Mouse (Mus musculus) heart, embryonic 15.5 days (tissue): Measurements from ENCODE around the gene Esd. TPM values are rescaled to one million over a fixed set of nuclear protein-coding genes. Genes with fewer than 3 reads are reported as not detected.
A peak's percentile ranks its signal among the peaks of the same experiment; 100 is the strongest.

Experiments used
- ATAC-seq: fragments of 200-750 bp; cut with Nextera tagmentation; replicated peaks from 2 replicates; pipeline ENCODE4 v1.8.0; 2017; ENCODE audit warnings: low read depth, moderate TSS enrichment; ENCODE audit not compliant: insufficient number of reproducible peaks, insufficient read depth, low FRiP score
- H3K27ac ChIP-seq: fragments of 300-500 bp; sonication (generic); 2 replicates; pipeline ENCODE4 v1.5.1; 2015; ENCODE audit warnings: mild to moderate bottlenecking, inconsistent platforms
- H3K27me3 ChIP-seq: fragments of 300-500 bp; sonication (generic); 2 replicates; pipeline ENCODE4 v1.6.1; 2015; ENCODE audit warnings: inconsistent platforms
- H3K36me3 ChIP-seq: fragments of 300-500 bp; sonication (generic); 2 replicates; pipeline ENCODE4 v1.6.1; 2015; ENCODE audit warnings: mild to moderate bottlenecking, inconsistent platforms
- H3K4me1 ChIP-seq: fragments of 300-500 bp; sonication (generic); replicated peaks from 2 replicates; pipeline ENCODE4 v1.6.1; 2015; ENCODE audit warnings: inconsistent platforms
- H3K4me2 ChIP-seq: fragments of 300-500 bp; sonication (generic); 2 replicates; pipeline ENCODE4 v1.6.1; 2015; ENCODE audit warnings: inconsistent platforms, mild to moderate bottlenecking, moderate library complexity
- H3K4me3 ChIP-seq: fragments of 300-500 bp; sonication (generic); 2 replicates; pipeline ENCODE4 v1.5.1; 2015; ENCODE audit warnings: mild to moderate bottlenecking, inconsistent platforms
- H3K9ac ChIP-seq: fragments of 300-500 bp; sonication (generic); 2 replicates; pipeline ENCODE4 v1.6.1; 2015; ENCODE audit warnings: mild to moderate bottlenecking, inconsistent platforms
- H3K9me3 ChIP-seq: fragments of 300-500 bp; sonication (generic); replicated peaks from 2 replicates; pipeline ENCODE4 v1.6.1; 2016; ENCODE audit warnings: inconsistent platforms
- WGBS: fragments of 180-500 bp; shearing (Covaris S2); methylation state at CpG from one replicate; pipeline ENCODE4 v1.1.7; 2015; ENCODE audit warnings: mixed read lengths; 5-methylcytosine and 5-hydroxymethylcytosine counted together
- polyA plus RNA-seq: library from polyadenylated mRNA; unstranded; fragments of >200 nt; fragmentation: Nextera tagmentation; extraction: Ambion mirVana; gene quantifications from 2 replicates; pipeline ENCODE4 v1.2.1, GENCODE M21; 2015

Esd gene
- polyA plus RNA-seq, 1 experiment from 2014 or later = 254 TPM

DNA sequence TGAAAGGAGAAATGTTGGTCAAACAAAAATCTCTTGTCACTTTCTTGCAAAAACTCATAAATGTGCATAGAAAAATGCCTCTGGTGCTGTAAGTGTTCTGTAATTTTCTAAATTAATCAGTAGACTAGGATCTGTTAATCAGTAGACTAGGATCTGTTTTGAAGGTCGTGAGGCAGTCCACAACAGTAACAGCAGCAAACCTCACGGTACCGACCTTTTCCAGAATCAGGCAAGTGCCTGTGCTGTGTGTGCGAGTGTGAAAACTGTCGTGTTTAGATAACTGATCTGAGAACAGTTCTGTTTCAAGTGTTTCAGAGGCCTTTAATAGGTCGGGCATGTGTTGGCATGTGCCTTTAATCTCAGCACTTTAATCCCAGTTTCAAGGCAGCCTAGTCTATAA lies 3.4 kb downstream of the Esd start:
- Histone ChIP-seq H3K9ac (no peak overlapping the region), H3K4me1 (peaks cover 17% of the 10 kb centered on the region), H3K4me3 (no peak overlapping the region), H3K27me3 (no peaks in the 10 kb centered on the region), H3K4me2 (no peak overlapping the region), H3K27ac (no peak overlapping the region), H3K36me3 (peaks cover 33% of the 10 kb centered on the region), H3K9me3 (no peaks in the 10 kb centered on the region)
- whole genome bisulfite sequencing = 37% methylated on average over 6 of the region's 6 CpGs
- ATAC-seq = no peak

DNA sequence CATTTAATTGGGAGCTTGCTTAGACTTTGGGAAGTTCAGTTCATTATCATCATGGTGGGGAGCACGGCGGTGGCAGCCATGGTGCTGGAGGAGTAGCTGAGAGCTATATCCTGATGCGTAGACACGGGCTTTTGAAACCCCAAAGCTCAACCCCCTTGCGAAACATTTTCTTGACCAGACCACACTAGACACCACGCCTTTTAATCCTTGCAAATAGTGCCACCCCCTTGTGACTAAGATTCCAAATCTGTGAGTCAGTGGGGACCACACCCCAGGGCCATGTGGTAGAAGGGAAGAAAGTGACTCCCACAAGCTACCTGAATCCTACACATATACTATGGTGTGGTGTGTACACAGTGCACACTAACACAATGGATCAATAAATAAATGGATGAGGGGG lies 4.8 kb downstream of the Esd start:
- H3K4me2 ChIP-seq = no peak overlapping the region

DNA sequence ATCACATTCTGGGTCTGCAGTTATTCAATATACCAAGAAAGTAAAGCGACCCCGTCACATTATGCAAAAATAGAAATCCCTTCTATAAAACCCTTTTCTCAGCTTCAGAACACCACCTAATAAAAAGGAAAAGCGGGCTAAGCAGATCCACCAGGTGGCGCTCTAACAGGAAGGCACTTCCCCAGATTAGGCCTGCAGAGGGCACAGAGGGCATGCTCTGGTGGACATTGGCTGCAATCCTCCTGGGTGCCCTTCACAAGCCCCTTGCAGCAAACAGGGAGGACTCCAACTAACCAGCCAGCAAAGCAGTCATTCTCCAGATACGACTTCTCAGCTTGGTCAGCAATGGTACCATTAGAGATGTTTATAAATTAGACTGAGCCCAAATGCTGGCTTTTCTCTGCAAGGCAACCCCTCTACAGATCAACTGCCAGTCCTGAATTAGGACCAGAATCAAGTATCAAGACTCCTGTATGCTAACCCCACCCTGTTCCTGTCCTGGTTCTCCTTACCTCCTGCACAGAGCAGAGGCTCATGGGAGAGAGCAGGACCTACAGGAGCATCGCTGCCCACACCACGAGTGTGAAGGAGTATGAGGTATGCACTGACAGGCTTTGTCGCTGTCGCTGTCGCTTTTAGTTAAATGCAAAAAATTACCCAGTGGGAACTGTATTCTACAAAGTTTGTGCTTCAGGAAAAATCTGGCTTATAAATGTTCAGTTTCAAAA lies 32.3 kb downstream of the Esd start:
- H3K27ac ChIP-seq = peak overlapping the region; percentile 35; the same call in 1 of the 2 replicates
- WGBS = 53% methylated on average over 10 of the region's 10 CpGs
- ATAC-seq = no peak

More for the DNA sequence above, 4.8 kb downstream of the Esd start:
- Histone ChIP-seq H3K27me3 (no peaks in the 10 kb centered on the region), H3K9ac (no peak overlapping the region), H3K4me1 (peaks cover 14% of the 10 kb centered on the region), H3K27ac (no peak overlapping the region), H3K36me3 (peaks cover 45% of the 10 kb centered on the region), H3K4me3 (no peak overlapping the region), H3K9me3 (no peaks in the 10 kb centered on the region)
- 96% methylated on average over 6 of the region's 6 CpGs for WGBS
- no peak for ATAC-seq

DNA sequence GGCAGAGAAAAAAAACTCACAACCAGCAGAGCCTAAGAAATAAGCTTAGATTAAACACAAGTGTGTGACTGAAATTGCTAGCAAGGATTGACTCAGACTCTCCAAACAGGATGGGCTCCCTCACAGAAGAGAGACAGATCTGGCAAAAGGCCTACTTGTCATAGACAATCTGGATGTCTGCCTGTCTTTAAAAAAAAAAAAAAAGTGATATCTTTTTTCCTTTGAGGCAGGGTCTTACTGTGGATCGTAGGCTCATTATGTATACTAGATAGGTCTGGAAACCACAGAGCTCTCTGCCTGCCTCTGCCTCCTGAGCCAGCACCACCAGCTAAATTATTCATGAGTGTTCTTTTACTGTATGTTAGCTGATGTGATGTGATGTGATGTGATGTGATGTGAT lies 35.8 kb downstream of the Esd start:
- Histone ChIP-seq H3K9me3 (no peaks in the 10 kb centered on the region), H3K27ac (no peak overlapping the region), H3K4me2 (no peak overlapping the region), H3K4me3 (no peak overlapping the region), H3K4me1 (peaks cover 11% of the 10 kb centered on the region; the same call in 1 of the 2 replicates), H3K36me3 (peaks cover 26% of the 10 kb centered on the region), H3K27me3 (no peaks in the 10 kb centered on the region), H3K9ac (no peak overlapping the region)
- WGBS = 58% methylated on average over 1 of the region's 1 CpGs
- no peak for ATAC-seq

More for the DNA sequence above, 32.3 kb downstream of the Esd start:
- Histone ChIP-seq H3K9ac (no peak overlapping the region), H3K27me3 (no peaks in the 10 kb centered on the region), H3K9me3 (no peaks in the 10 kb centered on the region), H3K36me3 (peaks cover 8% of the 10 kb centered on the region; the same call in 1 of the 2 replicates), H3K4me2 (no peak overlapping the region), H3K4me3 (no peak overlapping the region), H3K4me1 (peaks cover 11% of the 10 kb centered on the region; the same call in 1 of the 2 replicates)

DNA sequence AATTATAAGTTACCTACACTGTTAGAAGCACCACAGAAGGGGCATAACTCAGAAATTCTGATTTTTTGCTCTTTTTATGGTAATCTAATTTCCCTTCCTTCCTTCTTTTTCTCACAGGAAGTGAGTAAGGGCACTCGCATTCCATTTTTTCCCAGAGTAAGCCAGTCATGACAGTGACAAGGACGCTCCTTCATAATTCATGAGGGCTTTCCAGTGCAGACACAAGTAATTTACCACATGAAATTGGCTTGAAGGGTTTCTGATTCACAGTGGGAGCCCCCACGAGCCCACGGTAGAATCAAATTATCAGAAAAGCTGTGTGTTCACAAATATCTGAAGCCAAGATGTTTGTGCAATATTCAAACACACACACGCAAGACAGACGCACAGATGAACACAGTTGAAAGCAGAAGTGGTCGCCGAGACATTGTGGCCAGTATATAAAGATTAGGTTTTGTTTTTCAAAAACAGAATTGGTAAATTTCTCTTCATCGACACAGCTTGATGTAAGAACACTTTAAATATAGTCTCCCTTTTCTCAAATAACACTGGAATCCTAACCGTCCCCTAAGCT lies 42.0 kb downstream of the Esd start:
- H3K4me3 ChIP-seq = no peak overlapping the region
- H3K4me1 ChIP-seq = no peaks in the 10 kb centered on the region
- no peaks in the 10 kb centered on the region for H3K9me3 ChIP-seq
- no peak overlapping the region for H3K9ac ChIP-seq
- no peaks in the 10 kb centered on the region for H3K27me3 ChIP-seq
- no peak overlapping the region for H3K27ac ChIP-seq
- no peak overlapping the region for H3K4me2 ChIP-seq
- H3K36me3 ChIP-seq = peaks cover 20% of the 10 kb centered on the region
- 85% methylated on average over 10 of the region's 10 CpGs for WGBS
- ATAC-seq = no peak

DNA sequence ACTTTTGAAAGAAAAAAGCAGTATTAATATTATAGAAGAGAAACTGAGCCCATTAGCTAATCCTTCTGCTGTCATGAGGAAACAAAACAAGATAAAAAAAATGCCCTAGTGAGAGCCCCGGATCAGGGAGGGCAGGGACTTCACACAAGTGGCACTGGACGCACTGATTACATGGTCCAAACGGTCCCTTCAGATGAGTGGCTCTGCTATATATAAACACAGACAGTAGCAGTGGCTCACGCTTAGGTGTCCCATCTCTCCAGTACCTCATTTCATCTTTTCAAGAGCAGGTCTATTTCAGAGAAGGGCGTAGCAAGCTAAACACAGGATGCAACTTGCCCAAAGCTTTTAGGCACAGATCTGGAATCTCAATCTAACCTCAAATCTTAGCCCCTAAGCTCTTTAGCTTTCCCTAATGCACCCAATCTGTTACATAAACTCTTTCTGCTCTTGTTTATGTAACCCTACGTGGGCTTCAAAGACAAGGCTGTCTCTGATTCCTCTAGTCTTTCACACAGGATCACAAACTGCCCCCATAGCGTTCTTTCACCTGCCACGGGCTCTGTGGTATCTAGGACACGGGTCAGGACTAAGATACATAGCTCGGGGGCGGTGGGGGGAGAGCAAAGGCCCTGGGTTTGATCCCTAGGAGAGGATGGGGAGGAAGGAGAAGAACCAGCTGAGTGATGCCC lies 52.3 kb downstream of the Esd start:
- Histone ChIP-seq H3K36me3 (peaks cover 22% of the 10 kb centered on the region), H3K4me2 (no peak overlapping the region), H3K9me3 (no peaks in the 10 kb centered on the region), H3K4me1 (0 out of 2 replicates have a peak, but pooled peaks cover 7% of the 10 kb centered on the region), H3K9ac (no peak overlapping the region), H3K27ac (0 out of 2 replicates have a peak overlapping the region, but pooled peaks have one; percentile 11), H3K4me3 (no peak overlapping the region), H3K27me3 (no peaks in the 10 kb centered on the region)
- 61% methylated on average over 11 of the region's 11 CpGs for WGBS
- ATAC-seq = no peak

DNA sequence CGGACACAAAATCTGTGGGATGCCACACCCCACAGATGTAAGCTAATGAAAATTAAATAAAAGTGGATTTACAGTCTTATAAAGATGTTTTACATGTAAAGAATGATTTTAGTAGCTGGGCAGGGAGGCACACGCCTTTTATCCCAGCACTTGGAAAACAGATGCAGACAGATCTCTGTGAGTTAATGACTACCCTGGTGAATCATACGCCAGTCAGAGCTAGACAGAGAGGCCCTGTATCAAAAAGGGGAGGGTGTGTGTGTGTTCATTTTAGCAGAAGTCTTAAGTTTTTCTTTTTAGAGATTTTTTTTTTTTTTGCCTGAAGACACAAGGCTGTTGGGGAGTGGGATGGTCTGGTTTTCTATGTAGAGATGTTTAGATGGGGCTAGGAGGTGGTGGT lies 55.6 kb downstream of the Esd start:
- Histone ChIP-seq H3K4me3 (no peak overlapping the region), H3K4me1 (0 out of 2 replicates have a peak, but pooled peaks cover 7% of the 10 kb centered on the region), H3K36me3 (peaks cover 24% of the 10 kb centered on the region), H3K4me2 (no peak overlapping the region), H3K27ac (no peak overlapping the region), H3K27me3 (no peaks in the 10 kb centered on the region), H3K9me3 (no peaks in the 10 kb centered on the region), H3K9ac (no peak overlapping the region)
- 89% methylated on average over 3 of the region's 3 CpGs for WGBS
- no peak for ATAC-seq

DNA sequence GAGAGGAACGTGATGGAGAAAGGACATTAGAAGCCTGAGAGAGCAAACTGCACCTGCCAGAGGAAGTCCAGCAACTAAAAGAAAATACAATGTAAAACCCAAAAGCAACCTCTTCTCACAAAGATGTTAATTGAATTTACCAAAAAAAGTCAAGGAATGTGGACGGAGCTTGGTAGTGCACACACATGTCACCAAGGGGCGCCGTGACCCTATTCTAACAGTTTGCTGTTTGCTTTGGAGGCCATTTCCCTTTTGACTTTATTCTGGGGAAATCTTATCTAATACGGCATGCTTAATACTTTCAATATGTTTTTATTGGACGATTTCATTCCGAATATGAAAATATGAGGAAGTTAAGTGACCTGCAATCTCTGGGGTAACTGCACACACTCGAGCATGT lies 56.7 kb downstream of the Esd start:
- 73% methylated on average over 8 of the region's 8 CpGs for WGBS
- Histone ChIP-seq H3K4me1 (0 out of 2 replicates have a peak, but pooled peaks cover 7% of the 10 kb centered on the region), H3K4me3 (no peak overlapping the region), H3K36me3 (peaks cover 21% of the 10 kb centered on the region), H3K4me2 (no peak overlapping the region), H3K9ac (no peak overlapping the region), H3K9me3 (no peaks in the 10 kb centered on the region), H3K27me3 (no peaks in the 10 kb centered on the region), H3K27ac (no peak overlapping the region)
- ATAC-seq = no peak

DNA sequence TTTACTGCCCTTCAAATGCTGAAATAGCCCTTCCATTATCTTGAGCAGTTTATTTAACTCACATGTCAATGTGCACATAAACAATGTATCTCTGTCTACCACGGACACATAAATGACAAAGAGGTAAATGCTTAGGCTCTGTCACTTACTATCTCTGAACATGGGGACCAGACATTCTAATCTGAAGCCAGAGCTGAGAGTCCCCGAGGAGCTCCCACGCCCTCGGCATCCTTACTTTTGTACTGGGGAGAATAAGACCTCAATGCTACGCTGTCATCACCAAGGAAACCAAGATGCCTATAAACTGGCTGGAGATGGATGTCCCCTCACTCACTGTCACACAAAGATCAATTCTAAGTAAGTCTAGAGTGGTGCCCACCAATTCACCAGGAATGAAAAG lies 58.4 kb downstream of the Esd start:
- Histone ChIP-seq H3K27ac (no peak overlapping the region), H3K9me3 (no peaks in the 10 kb centered on the region), H3K27me3 (no peaks in the 10 kb centered on the region), H3K4me1 (peaks cover 7% of the 10 kb centered on the region; the same call in 1 of the 2 replicates), H3K4me2 (no peak overlapping the region), H3K4me3 (no peak overlapping the region), H3K9ac (no peak overlapping the region), H3K36me3 (peaks cover 10% of the 10 kb centered on the region)
- no peak for ATAC-seq
- 60% methylated on average over 5 of the region's 5 CpGs for WGBS

DNA sequence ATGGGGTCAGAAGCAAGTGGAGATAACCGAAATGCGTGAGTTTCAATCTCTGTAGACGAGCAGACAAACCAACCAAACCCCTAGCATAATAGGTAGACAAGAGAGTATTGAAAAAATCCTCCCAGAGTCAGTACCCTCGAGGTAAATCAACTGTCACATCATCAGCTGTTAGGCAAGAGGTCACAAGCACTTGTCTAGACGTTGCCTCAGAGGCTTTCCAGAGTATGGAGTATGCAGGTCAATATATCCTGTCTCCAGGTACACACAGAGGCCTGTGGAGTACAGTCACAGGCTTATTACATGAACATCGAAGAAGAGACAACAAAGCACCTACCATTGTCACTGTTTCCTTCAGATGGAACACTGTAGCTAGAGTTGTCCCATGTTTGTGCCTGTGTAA lies 60.7 kb downstream of the Esd start:
- Histone ChIP-seq H3K9me3 (no peaks in the 10 kb centered on the region), H3K27me3 (no peaks in the 10 kb centered on the region), H3K9ac (no peak overlapping the region), H3K36me3 (peaks cover 14% of the 10 kb centered on the region), H3K4me1 (peaks cover 7% of the 10 kb centered on the region; the same call in 1 of the 2 replicates), H3K4me2 (no peak overlapping the region), H3K27ac (no peak overlapping the region), H3K4me3 (no peak overlapping the region)
- no peak for ATAC-seq
- 63% methylated on average over 6 of the region's 6 CpGs for WGBS

DNA sequence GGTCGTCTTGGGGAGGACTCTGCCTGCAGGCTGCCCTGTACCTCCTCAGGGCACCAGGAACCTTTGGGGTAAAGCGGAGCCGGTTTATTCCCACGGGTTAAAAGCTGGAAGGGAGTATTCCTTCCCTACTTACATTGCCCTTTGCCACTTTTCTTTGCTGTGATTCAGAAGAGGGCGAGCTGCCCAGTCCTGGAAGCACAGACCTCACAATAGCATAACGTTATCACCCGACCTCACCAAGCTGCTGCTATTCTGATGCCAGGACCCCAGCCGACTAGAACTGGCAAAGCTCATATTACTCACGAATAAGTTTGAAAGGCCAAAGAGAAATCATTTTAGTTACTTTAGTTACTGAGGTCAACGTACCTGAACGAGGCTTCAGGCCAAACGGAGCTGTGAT lies 62.8 kb downstream of the Esd start:
- Histone ChIP-seq H3K4me1 (peaks cover 4% of the 10 kb centered on the region; the same call in 1 of the 2 replicates), H3K9me3 (no peaks in the 10 kb centered on the region), H3K27ac (peak overlapping the region; percentile 42; the same call in 1 of the 2 replicates), H3K27me3 (no peaks in the 10 kb centered on the region), H3K4me3 (no peak overlapping the region), H3K4me2 (no peak overlapping the region), H3K36me3 (peaks cover 24% of the 10 kb centered on the region), H3K9ac (no peak overlapping the region)
- no peak for ATAC-seq
- 60% methylated on average over 12 of the region's 12 CpGs for WGBS
